Mouse (Mus musculus): Measurements from ENCODE around the gene Cdc42se1. TPM values are rescaled to one million over a fixed set of nuclear protein-coding genes. Genes with fewer than 3 reads are reported as not detected.

Gene Cdc42se1
- polyA plus RNA-seq, 1 experiment from 2014 or later, result 59.4 TPM

- TF ChIP-seq CTCF (IDR thresholded peaks at IDR 0.05; ENCODE audit: low read depth), result no peak
- peak overlapping the region; percentile 85 for H3K4me2 ChIP-seq (replicated peaks; ENCODE audit: low read depth)
- no peaks in the 10 kb centered on the region for H3K27me3 ChIP-seq (replicated peaks; ENCODE audit: control insufficient read depth, insufficient read depth, low read length)
- peaks cover 11% of the 10 kb centered on the region for H3K4me1 ChIP-seq (replicated peaks; ENCODE audit: control insufficient read depth, insufficient read depth, low read length)
- H3K4me3 ChIP-seq (ENCODE audit: low read depth, low read length), result peak overlapping the region; percentile 61; the same call in 1 of the 2 replicates
- no peak overlapping the region for H3K27ac ChIP-seq (ENCODE audit: low read depth, low read length)
- ATAC-seq, result no peak
- peaks cover 21% of the 10 kb centered on the region for H3K36me3 ChIP-seq (ENCODE audit: control insufficient read depth, insufficient read depth)
- no peaks in the 10 kb centered on the region for H3K9me3 ChIP-seq (ENCODE audit: control insufficient read depth)
- H3K9ac ChIP-seq (ENCODE audit: low read depth, low read length), result peak overlapping the region; percentile 83; the same call in 1 of the 2 replicates
- WGBS, result 79% methylated on average over 12 of the region's 12 CpGs
Measured at GRCm38 (mm10) chr3:95284501-95285281, 56.2 kb downstream of the Cdc42se1 start.

GRCm38 (mm10) chr3:95285390-95285789 lies 56.9 kb downstream of the Cdc42se1 start:
- Histone ChIP-seq H3K9ac (ENCODE audit: low read depth, low read length) (0 out of 2 replicates have a peak overlapping the region, but pooled peaks have one; percentile 1), H3K27ac (ENCODE audit: low read depth, low read length) (no peak overlapping the region), H3K9me3 (ENCODE audit: control insufficient read depth) (no peaks in the 10 kb centered on the region), H3K36me3 (ENCODE audit: control insufficient read depth, insufficient read depth) (peaks cover 22% of the 10 kb centered on the region), H3K4me1 (replicated peaks; ENCODE audit: control insufficient read depth, insufficient read depth, low read length) (peaks cover 11% of the 10 kb centered on the region), H3K4me2 (replicated peaks; ENCODE audit: low read depth) (no peak overlapping the region; the same call in 1 of the 2 replicates), H3K4me3 (ENCODE audit: low read depth, low read length) (no peak overlapping the region), H3K27me3 (replicated peaks; ENCODE audit: control insufficient read depth, insufficient read depth, low read length) (no peaks in the 10 kb centered on the region)
- WGBS, result 86% methylated on average over 5 of the region's 5 CpGs
- no peak for ATAC-seq
- no peak for TF ChIP-seq CTCF (IDR thresholded peaks at IDR 0.05; ENCODE audit: low read depth)

Other genes starting within 250 kb of the Cdc42se1 start
- 8.7 and 9.7 TPM in 2 replicates for gene Zfp687, start 213.3 kb upstream of the Cdc42se1 start, polyA plus RNA-seq (2015; fragmentation: Nextera tagmentation; extraction: Ambion mirVana)
- 164 and 166 TPM in 2 replicates for gene Psmd4, start 186.1 kb upstream of the Cdc42se1 start, polyA plus RNA-seq (2015; fragmentation: Nextera tagmentation; extraction: Ambion mirVana)
- 13.1 and 14.7 TPM in 2 replicates for gene Pip5k1a, start 121.8 kb upstream of the Cdc42se1 start, polyA plus RNA-seq (2015; fragmentation: Nextera tagmentation; extraction: Ambion mirVana)
- gene Vps72, start 117.7 kb upstream of the Cdc42se1 start, polyA plus RNA-seq (2015; fragmentation: Nextera tagmentation; extraction: Ambion mirVana), result 58.5 and 60.5 TPM in 2 replicates
- 0.44 and 0.73 TPM in 2 replicates for gene Tmod4, start 104.3 kb upstream of the Cdc42se1 start, polyA plus RNA-seq (2015; fragmentation: Nextera tagmentation; extraction: Ambion mirVana)
- gene Scnm1, start 94.7 kb upstream of the Cdc42se1 start, polyA plus RNA-seq (2015; fragmentation: Nextera tagmentation; extraction: Ambion mirVana), result 49.3 and 54.8 TPM in 2 replicates
- gene Lysmd1, start 94.6 kb upstream of the Cdc42se1 start, polyA plus RNA-seq (2015; fragmentation: Nextera tagmentation; extraction: Ambion mirVana), result 7.1 and 7.5 TPM in 2 replicates
- 3.6 and 4.7 TPM in 2 replicates for gene Tnfaip8l2, start 86.4 kb upstream of the Cdc42se1 start, polyA plus RNA-seq (2015; fragmentation: Nextera tagmentation; extraction: Ambion mirVana)
- gene Sema6c, start 68.3 kb upstream of the Cdc42se1 start, polyA plus RNA-seq (2015; fragmentation: Nextera tagmentation; extraction: Ambion mirVana), result 1.0 and 1.3 TPM in 2 replicates
- gene Gabpb2, start 10.8 kb upstream of the Cdc42se1 start, polyA plus RNA-seq (2015; fragmentation: Nextera tagmentation; extraction: Ambion mirVana), result 3.1 and 4.6 TPM in 2 replicates
- 10.1 and 10.6 TPM in 2 replicates for gene Mllt11, start 3.4 kb downstream of the Cdc42se1 start, polyA plus RNA-seq (2015; fragmentation: Nextera tagmentation; extraction: Ambion mirVana)
- 0.14 and 0.16 TPM in 2 replicates for gene Gm128, start 12.9 kb downstream of the Cdc42se1 start, polyA plus RNA-seq (2015; fragmentation: Nextera tagmentation; extraction: Ambion mirVana)
- not detected in 2 replicates for gene Bnipl, start 22.5 kb downstream of the Cdc42se1 start, polyA plus RNA-seq (2015; fragmentation: Nextera tagmentation; extraction: Ambion mirVana)
- 36.4 and 38.0 TPM in 2 replicates for gene Mindy1, start 52.6 kb downstream of the Cdc42se1 start, polyA plus RNA-seq (2015; fragmentation: Nextera tagmentation; extraction: Ambion mirVana)
- gene Prune1, start 53.3 kb downstream of the Cdc42se1 start, polyA plus RNA-seq (2015; fragmentation: Nextera tagmentation; extraction: Ambion mirVana), result 9.2 and 10.1 TPM in 2 replicates
- 2.0 and 2.3 TPM in 2 replicates for gene Anxa9, start 78.4 kb downstream of the Cdc42se1 start, polyA plus RNA-seq (2015; fragmentation: Nextera tagmentation; extraction: Ambion mirVana)
- gene Cers2, start 86.1 kb downstream of the Cdc42se1 start, polyA plus RNA-seq (2015; fragmentation: Nextera tagmentation; extraction: Ambion mirVana), result 109 and 120 TPM in 2 replicates
- gene Setdb1, start 128.5 kb downstream of the Cdc42se1 start, polyA plus RNA-seq (2015; fragmentation: Nextera tagmentation; extraction: Ambion mirVana), result 7.5 and 7.7 TPM in 2 replicates
- not detected in 2 replicates for gene 4930558C23Rik, start 174.1 kb downstream of the Cdc42se1 start, polyA plus RNA-seq (2015; fragmentation: Nextera tagmentation; extraction: Ambion mirVana)
- gene Arnt, start 205.7 kb downstream of the Cdc42se1 start, polyA plus RNA-seq (2015; fragmentation: Nextera tagmentation; extraction: Ambion mirVana), result 11.7 and 13.4 TPM in 2 replicates

All from intestine, postnatal 0 days (tissue).